Mouse (Mus musculus) heart, embryonic 10.5 days (tissue): ENCODE results near the gene Gpbp1l1. TPM values are rescaled to one million over a fixed set of nuclear protein-coding genes. Genes with fewer than 3 reads are reported as not detected.

ENCODE experiments used
- DNase-seq: peaks from one replicate; pipeline ENCODE4 v3.0.0-alpha.2; 2017; ENCODE audit warnings: low spot score
- H3K27ac ChIP-seq: fragments of 300-500 bp; sonication (generic); 2 replicates; pipeline ENCODE4 v1.5.1; 2016; ENCODE audit warnings: mild to moderate bottlenecking
- H3K27me3 ChIP-seq: fragments of 300-500 bp; sonication (generic); 2 replicates; pipeline ENCODE4 v1.6.1; 2016; ENCODE audit warnings: mild to moderate bottlenecking; ENCODE audit not compliant: poor library complexity, insufficient read depth, severe bottlenecking
- H3K36me3 ChIP-seq: fragments of 300-500 bp; sonication (generic); 2 replicates; pipeline ENCODE4 v1.6.1; 2016; ENCODE audit warnings: mild to moderate bottlenecking, moderate library complexity
- H3K4me1 ChIP-seq: fragments of 300-500 bp; sonication (generic); 2 replicates; pipeline ENCODE4 v1.6.1; 2016; ENCODE audit warnings: mild to moderate bottlenecking
- H3K4me3 ChIP-seq: fragments of 300-500 bp; sonication (generic); 2 replicates; pipeline ENCODE4 v1.5.1; 2016; ENCODE audit warnings: mild to moderate bottlenecking, moderate library complexity
- H3K9me3 ChIP-seq: fragments of 300-500 bp; sonication (generic); 2 replicates; pipeline ENCODE4 v1.6.1; 2016; ENCODE audit warnings: mild to moderate bottlenecking, moderate library complexity
- WGBS: fragments of 180-500 bp; shearing (Covaris S2); methylation state at CpG from one replicate; pipeline ENCODE4 v1.1.7; 2016; 5-methylcytosine and 5-hydroxymethylcytosine counted together
- polyA plus RNA-seq: library from polyadenylated mRNA; unstranded; fragments of >200 nt; fragmentation: Nextera tagmentation; extraction: Ambion mirVana; gene quantifications from 2 replicates; pipeline ENCODE4 v1.2.1, GENCODE M21; 2016

The Gpbp1l1 gene
- polyA plus RNA-seq = 16.8 and 28.4 TPM in 2 replicates

- H3K4me3 ChIP-seq = peak within 1 kb of the TSS; percentile 87
- peaks cover 9% of the 10 kb centered on the region; the same call in 1 of the 2 replicates for H3K4me1 ChIP-seq
- under 1% methylated on average over 78 of the region's 78 CpGs for WGBS
- H3K27me3 ChIP-seq = no peaks in the 10 kb centered on the region
- peak; percentile 99 for DNase-seq
- H3K27ac ChIP-seq = peak within 1 kb of the TSS; percentile 95
- no peaks in the 10 kb centered on the region for H3K9me3 ChIP-seq
- H3K36me3 ChIP-seq = peaks cover 24% of the 10 kb centered on the region
These were observed at the start of gene Gpbp1l1 for GRCm38 (mm10) chr4:116557306-116558121. Gene Gpbp1l1 (plus strand): TSS chr4:116557658.

DNA sequence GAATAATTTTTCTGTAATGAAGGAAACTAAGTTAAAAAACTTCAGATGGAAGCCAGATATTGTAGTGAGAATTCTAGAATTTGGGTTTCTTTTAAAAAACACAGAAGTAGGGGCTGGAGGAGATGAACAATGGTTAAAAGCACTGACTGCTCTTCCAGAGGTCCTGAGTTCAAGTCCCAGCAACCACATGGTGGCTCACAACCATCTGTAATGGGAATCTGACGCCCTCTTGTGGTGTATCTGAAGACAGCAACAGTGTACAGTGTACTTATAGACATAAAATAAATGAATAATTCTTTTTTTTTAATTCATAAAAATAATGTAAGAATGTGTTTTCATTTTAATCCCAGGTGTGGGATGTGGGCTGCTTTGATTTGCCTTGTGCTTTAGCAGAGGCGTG is 26.3 kb upstream of the Gpbp1l1 start:
- WGBS = 64% methylated on average over 2 of the region's 2 CpGs

GRCm38 (mm10) chr4:116536351-116536750 is 21.1 kb upstream of the Gpbp1l1 start:
- no peak for DNase-seq
- Histone ChIP-seq H3K4me1 (no peaks in the 10 kb centered on the region), H3K27me3 (no peaks in the 10 kb centered on the region), H3K27ac (no peak overlapping the region), H3K36me3 (peaks cover 17% of the 10 kb centered on the region), H3K9me3 (no peaks in the 10 kb centered on the region), H3K4me3 (no peak overlapping the region)

More for the DNA sequence above, 26.3 kb upstream of the Gpbp1l1 start:
- no peak overlapping the region for H3K27ac ChIP-seq
- H3K4me3 ChIP-seq = no peak overlapping the region
- no peaks in the 10 kb centered on the region for H3K9me3 ChIP-seq
- no peaks in the 10 kb centered on the region for H3K27me3 ChIP-seq
- H3K36me3 ChIP-seq = peaks cover 23% of the 10 kb centered on the region
- DNase-seq = no peak
- H3K4me1 ChIP-seq = no peaks in the 10 kb centered on the region

DNA sequence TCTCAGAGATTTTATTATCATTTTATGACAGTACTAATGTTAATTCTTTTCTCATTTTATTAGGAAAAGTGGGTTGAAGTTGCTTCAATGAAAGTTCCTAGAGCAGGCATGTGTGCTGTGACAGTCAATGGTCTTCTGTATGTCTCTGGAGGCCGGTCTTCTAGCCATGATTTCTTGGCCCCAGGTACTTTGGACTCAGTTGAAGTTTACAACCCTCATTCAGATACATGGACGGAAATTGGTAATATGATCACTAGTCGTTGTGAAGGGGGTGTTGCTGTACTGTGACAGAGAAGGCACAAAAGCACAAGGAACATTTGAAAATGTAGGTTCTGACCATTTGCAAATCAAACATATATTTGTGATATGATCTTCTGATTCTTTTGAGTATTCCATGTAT is 19.7 kb upstream of the Gpbp1l1 start:
- no peak for DNase-seq
- Histone ChIP-seq H3K4me1 (no peaks in the 10 kb centered on the region), H3K27ac (no peak overlapping the region), H3K4me3 (no peak overlapping the region), H3K36me3 (peaks cover 16% of the 10 kb centered on the region), H3K9me3 (no peaks in the 10 kb centered on the region), H3K27me3 (no peaks in the 10 kb centered on the region)
- WGBS = 87% methylated on average over 3 of the region's 3 CpGs

DNA sequence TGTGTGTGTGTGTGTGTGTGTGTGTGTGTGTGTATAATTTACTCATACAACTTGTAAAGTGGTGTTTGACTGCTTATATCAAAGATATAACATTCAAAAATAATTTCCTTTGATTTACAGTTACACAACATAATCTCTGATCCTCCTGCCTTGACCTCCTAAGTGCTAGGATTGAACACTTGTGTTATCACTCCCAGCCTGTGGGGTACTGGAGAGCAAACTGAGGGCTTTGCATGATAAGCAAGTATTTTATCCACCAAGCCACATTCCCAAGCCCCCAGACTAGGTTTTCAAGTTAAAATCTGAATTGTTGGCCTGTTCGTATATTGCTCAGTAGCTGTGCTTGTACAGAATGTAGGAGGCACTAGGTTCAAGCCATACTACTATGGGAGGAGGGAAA is 7.0 kb upstream of the Gpbp1l1 start:
- Histone ChIP-seq H3K4me3 (no peak overlapping the region), H3K27me3 (no peaks in the 10 kb centered on the region)
- WGBS = 42% methylated on average over 1 of the region's 1 CpGs

DNA sequence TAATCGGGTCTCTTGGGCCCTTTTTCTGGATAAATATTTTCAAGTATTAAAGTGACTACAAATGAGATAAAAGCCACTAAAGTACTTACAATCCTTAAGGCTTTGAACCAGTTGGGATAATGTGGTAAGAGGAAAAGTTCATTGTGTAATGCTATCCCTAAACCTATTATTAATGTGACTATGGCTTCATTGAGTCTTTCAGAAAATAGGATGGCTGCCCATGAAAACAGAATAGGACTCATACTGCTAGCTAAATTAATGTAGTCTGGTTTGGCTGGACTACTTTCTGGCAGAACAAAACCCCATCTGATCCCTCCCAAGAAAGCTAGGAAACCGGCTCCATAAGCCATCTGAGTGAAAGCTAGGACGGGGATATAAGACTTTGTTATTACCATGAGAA is 4.4 kb upstream of the Gpbp1l1 start:
- WGBS = 90% methylated on average over 3 of the region's 3 CpGs
- Histone ChIP-seq H3K36me3 (peaks cover 18% of the 10 kb centered on the region), H3K9me3 (no peaks in the 10 kb centered on the region), H3K4me3 (no peak overlapping the region), H3K4me1 (no peaks in the 10 kb centered on the region), H3K27me3 (no peaks in the 10 kb centered on the region), H3K27ac (no peak overlapping the region)
- no peak for DNase-seq

More for the DNA sequence above, 7.0 kb upstream of the Gpbp1l1 start:
- no peak overlapping the region for H3K27ac ChIP-seq
- no peak for DNase-seq
- peaks cover 18% of the 10 kb centered on the region for H3K36me3 ChIP-seq
- H3K4me1 ChIP-seq = no peaks in the 10 kb centered on the region
- no peaks in the 10 kb centered on the region for H3K9me3 ChIP-seq

DNA sequence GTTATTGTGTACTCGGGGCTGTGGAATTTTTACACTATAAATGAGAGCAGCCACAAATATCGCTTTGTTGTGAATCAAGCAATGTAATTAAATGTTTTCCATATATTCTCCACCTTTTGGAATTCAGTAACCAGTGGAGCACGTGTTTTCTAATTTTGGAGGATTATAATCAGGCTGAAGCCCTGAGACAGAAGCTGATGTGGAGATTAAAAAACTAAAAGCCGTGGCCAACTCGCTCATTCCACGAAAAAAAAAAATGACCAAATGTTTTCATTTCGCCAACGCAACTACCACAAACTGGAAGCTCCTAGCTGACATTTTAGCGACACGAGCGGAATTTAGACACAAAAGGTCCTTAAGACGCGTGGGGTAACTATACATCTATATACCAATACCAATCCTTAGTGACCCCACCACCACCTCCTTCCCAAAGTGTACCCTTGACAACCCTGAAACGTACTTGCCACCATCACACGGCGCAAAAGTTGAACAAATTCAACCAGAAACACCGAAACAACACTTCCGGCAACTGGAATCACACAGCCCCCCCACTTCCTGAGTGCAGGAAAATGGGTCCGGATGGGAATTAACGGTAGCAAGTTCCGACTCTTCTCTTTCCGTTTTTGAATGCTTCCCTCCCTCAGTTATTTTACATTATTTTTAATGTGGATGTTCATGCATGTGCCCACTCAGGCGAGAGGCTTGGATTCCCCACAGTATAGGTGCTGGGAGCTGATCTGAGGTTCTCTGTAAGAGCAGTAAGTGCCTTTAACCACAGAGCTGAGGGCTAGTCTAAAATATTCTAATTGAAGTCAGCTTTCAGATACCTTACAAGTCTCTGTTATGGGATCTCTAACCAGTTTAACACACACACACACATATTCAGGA is 1.8 kb upstream of the Gpbp1l1 start, which contains the start of gene Tmem69:
Tmem69 (minus strand) TSS at position 524 of the 888 bp plus-strand sequence.
- peaks cover 19% of the 10 kb centered on the region for H3K36me3 ChIP-seq
- H3K4me3 ChIP-seq = peak within 1 kb of the TSS; percentile 87
- peaks cover 9% of the 10 kb centered on the region; the same call in 1 of the 2 replicates for H3K4me1 ChIP-seq
- H3K9me3 ChIP-seq = no peaks in the 10 kb centered on the region
- no peaks in the 10 kb centered on the region for H3K27me3 ChIP-seq
- peak; percentile 88 for DNase-seq
- peak within 1 kb of the TSS; percentile 95 for H3K27ac ChIP-seq
- whole genome bisulfite sequencing = 4% methylated on average over 23 of the region's 23 CpGs

GRCm38 (mm10) chr4:116556561-116557305 is 725 bp upstream of the Gpbp1l1 start:
- peak; percentile 97 for DNase-seq
- peaks cover 9% of the 10 kb centered on the region; the same call in 1 of the 2 replicates for H3K4me1 ChIP-seq
- WGBS = under 1% methylated on average over 28 of the region's 28 CpGs
- H3K9me3 ChIP-seq = no peaks in the 10 kb centered on the region
- peak overlapping the region; percentile 95 for H3K27ac ChIP-seq
- peak overlapping the region; percentile 87 for H3K4me3 ChIP-seq
- no peaks in the 10 kb centered on the region for H3K27me3 ChIP-seq
- H3K36me3 ChIP-seq = peaks cover 25% of the 10 kb centered on the region

- no peak for DNase-seq
- H3K4me3 ChIP-seq = peak overlapping the region; percentile 87
- no peaks in the 10 kb centered on the region for H3K9me3 ChIP-seq
- H3K36me3 ChIP-seq = peaks cover 16% of the 10 kb centered on the region
- peak overlapping the region; percentile 95 for H3K27ac ChIP-seq
- WGBS = 3% methylated on average over 15 of the region's 15 CpGs
- peaks cover 9% of the 10 kb centered on the region; the same call in 1 of the 2 replicates for H3K4me1 ChIP-seq
- no peaks in the 10 kb centered on the region for H3K27me3 ChIP-seq
These were observed 859 bp downstream of the Gpbp1l1 start for GRCm38 (mm10) chr4:116558151-116558882.

- DNase-seq = no peak
- no peaks in the 10 kb centered on the region; the same call in 1 of the 2 replicates for H3K9me3 ChIP-seq
- 78% methylated on average over 8 of the region's 8 CpGs for WGBS
- no peaks in the 10 kb centered on the region for H3K27me3 ChIP-seq
- H3K4me1 ChIP-seq = peaks cover 23% of the 10 kb centered on the region
- no peak overlapping the region for H3K27ac ChIP-seq
- H3K36me3 ChIP-seq = peaks cover 49% of the 10 kb centered on the region
- H3K4me3 ChIP-seq = no peak overlapping the region
These were observed 38.3 kb downstream of the Gpbp1l1 start for GRCm38 (mm10) chr4:116595793-116596192.

DNA sequence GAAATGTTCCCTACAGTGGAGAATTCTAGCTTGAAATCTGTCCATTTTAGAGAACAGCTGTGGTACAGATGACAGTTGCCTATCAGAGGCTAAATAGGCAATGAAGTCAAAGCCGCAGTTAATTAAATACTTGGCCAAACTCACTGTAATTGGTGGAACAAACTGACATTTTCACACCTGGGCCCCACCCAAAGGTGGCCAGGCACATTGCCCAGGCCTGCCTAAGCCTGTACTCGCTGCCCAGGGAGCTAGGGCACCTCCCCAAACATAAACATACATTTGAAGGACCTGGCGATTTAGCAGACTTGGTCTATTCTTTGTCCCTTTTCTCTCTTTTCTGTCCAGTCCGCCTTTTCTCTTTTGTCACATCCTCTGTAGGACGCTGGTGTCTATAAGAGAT is 38.9 kb downstream of the Gpbp1l1 start, which contains the start of gene Ccdc17:
Ccdc17 (plus strand) TSS at position 276 of the 400 bp plus-strand sequence.
- Histone ChIP-seq H3K4me3 (peak within 1 kb of the TSS; percentile 74), H3K27ac (peak within 1 kb of the TSS; percentile 87), H3K36me3 (peaks cover 49% of the 10 kb centered on the region), H3K9me3 (no peaks in the 10 kb centered on the region; the same call in 1 of the 2 replicates), H3K4me1 (peaks cover 23% of the 10 kb centered on the region), H3K27me3 (no peaks in the 10 kb centered on the region)
- DNase-seq = no peak
- WGBS = 28% methylated on average over 5 of the region's 5 CpGs
